Mouse (Mus musculus) kidney, adult 9 months (tissue): ENCODE measurements around the gene Dusp14.

Source experiments
- DNase-seq: peaks from one replicate; pipeline ENCODE4 v3.0.0; 2022

Gene Dusp14

DNA sequence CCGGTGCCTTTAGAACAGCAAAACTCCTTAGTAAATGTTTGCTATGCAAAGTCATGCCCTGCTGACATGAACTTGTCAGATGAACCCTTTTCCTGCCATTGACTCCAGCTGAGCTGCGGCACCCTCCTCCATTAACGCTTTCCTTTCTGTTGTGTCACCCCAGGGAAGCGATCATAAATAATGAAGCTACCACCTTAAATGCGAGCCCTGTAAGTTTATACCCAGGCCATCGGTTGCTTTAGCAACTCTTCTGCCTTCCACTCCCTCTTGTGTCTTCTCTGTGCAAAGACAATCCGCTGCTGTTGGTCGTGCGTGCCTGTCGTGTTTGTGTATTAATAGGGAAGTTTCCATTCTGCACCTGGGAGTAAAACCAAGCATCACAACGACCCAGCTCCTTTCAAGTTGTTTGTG is 3.0 kb downstream of the Dusp14 start:
- DNase-seq = peak; percentile 53

GRCm38 (mm10) chr11:84063631-84064209 is 5.3 kb downstream of the Dusp14 start:
- DNase-seq = no peak

DNA sequence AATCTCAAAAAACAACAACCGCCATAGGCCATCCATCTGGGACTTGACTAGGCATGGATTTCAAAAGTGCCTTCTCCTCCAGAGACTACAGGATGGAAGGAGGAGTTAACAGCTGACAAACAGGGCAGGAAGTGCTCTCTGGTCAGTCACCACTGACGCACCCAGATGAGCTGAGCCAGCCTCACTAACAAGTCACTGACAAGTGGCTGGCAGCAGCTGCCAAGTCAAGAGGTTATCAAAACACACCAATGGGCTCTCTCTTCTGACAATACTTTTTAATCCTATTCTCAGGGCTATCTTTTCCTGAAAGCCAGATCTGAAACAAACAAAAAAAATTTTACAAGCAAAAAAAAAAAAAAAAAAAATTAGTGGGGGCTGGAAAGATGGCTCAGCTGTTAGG is 6.3 kb downstream of the Dusp14 start:
- no peak for DNase-seq

GRCm38 (mm10) chr11:84061881-84062280 is 7.2 kb downstream of the Dusp14 start:
- no peak for DNase-seq

DNA sequence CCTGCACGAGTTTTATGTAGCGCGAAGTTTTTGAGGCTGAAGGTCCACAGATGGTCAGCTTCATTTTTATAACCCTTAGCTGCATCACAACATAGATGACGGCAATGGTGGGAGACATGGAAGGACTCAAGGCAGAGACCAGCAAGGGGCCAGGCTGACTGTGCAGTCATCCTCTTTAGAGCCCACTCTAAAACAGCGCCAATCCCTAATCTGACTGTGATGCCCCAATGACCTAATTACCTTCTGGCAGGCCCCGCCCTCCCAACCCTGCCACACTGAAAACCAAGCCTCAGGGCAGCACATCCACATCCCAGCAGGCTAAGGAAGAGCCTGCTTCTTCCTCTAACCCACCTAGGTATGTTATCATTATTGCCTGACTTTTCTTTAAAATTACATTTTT is 8.4 kb downstream of the Dusp14 start:
- DNase-seq = no peak

DNA sequence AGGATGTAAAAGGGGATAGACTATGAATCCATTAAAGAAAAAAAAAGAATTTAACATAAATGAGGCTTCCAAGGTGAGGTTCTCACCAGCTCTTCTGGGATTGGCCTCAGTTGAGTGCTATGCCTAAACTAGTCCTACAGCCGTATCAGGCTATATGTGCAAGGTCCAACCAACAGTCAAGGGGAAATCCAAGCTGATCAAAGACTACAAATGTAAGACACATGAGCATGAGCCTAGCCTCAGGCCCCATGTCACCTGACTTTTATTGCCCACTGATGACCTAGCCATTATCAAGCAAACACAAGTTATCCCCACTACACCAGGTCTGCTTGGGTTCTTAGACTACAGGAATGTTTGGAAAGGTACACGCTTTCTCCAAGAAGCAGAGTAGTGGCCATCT is 9.3 kb downstream of the Dusp14 start:
- no peak for DNase-seq

DNA sequence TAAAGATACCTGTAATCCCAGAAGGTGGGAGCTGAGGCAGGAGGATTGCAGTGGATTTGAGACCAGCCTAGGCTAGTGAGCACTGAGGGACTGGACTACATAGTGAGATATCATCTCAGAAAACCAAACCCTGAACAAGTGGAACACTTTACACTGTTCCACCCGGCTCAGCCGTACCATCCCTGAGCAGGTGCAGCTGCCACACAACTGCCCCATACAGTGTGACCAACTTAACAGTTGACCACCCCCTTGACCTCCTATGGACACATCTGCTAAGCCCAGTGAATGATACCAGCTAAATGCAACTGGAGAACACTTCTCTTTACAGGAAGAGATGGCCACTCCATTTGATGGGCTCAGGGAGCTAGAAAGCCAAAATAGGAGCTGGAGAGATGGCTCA is 11.6 kb downstream of the Dusp14 start:
- no peak for DNase-seq

DNA sequence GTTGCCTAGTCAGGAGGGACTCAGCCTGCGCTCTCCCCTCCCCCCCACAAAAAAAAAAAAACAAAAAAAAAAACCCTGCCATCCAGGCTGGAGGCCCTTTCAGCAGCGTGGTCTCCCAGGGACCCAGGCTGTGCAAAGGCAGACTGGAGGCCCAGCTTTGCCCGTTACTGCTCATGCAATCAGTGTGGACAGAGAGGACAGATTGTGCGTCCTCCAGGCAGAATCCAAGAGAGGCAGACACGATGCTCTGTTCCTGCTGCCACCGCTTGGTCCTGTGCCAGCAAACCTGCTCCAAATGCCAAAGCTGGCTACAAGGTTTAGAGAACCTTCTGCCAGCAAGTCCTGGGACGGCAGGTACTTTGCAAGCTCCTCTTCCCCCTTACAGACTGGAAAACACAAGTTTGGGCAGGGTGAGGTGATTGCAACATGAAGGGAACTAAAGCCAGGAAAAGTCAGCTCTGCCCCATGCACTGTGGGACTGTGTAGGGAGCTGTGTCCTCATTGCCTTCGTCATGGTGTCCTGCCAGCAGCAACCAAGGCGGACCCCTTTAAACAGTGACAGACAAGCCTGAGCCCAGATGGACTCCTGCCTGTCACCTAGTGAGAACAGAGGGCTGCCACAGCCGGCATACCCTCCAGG is 15.4 kb downstream of the Dusp14 start:
- no peak for DNase-seq

- DNase-seq = no peak
Observed at GRCm38 (mm10) chr11:84053055-84053454, 16.0 kb downstream of the Dusp14 start.

GRCm38 (mm10) chr11:84048411-84048810 is 20.6 kb downstream of the Dusp14 start:
- DNase-seq = no peak

DNA sequence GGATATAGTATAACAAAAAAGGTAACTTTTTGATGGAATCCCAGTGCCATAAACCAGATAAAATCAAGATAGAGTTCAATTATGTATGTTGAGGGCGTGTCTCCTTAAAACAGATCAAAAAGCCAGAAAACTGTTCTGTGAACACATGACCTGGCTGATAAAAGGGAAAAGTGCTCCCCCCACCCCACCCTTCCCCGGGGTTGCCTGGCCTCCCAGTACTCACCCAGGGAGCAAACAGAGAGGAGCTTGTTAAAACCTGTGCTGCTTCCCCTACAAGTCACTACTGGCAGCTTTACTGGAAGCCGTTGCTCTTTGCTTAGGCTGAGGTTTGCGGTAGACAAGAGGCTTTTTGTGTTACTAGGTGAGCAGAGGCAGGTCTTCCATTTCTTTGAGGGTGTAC is 21.8 kb downstream of the Dusp14 start:
- DNase-seq = no peak

- no peak for DNase-seq
Observed at GRCm38 (mm10) chr11:84044988-84045387, 24.1 kb downstream of the Dusp14 start.

GRCm38 (mm10) chr11:84042808-84043762 is 26.0 kb downstream of the Dusp14 start:
- DNase-seq = no peak

- no peak for DNase-seq
Observed at GRCm38 (mm10) chr11:84040621-84041020, 28.4 kb downstream of the Dusp14 start.

DNA sequence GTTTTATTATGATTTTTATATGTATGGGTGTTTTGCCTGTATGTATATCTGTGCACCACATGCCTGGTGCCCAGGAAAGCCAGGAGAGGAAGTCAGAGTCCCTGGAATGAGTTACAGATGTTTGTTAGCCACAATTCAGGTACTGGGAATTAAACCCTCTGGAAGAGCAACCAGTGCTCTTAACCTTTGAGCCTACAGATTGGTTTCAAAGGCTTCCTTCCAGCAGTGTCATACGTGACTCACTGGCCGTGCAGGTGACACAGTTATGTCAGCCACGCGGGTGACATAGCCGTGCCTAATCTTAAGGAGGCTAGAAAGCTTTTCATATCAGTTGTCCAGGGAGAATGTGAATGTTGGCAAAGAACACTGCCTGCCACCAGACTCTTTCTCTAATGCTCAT is 35.4 kb downstream of the Dusp14 start:
- no peak for DNase-seq

DNA sequence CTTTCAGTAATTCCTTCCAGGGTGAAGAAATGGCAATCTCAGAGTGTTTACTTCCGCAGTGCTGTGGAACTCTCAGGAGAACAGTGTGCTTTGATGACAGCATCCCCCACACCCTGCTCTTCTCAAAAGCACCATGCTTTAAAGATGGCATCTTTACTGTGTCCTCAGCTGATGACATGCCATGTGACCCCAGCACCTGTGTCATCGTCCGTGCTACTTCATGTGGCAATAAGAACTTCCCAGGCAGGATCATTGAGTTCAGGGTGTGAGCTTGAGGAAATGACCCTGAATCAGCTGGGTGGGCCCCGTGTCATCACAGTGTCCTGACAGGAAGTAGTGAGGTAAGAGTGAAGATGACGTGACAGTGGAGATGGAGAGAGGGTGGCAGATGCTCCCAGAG is 36.5 kb downstream of the Dusp14 start:
- no peak for DNase-seq

DNA sequence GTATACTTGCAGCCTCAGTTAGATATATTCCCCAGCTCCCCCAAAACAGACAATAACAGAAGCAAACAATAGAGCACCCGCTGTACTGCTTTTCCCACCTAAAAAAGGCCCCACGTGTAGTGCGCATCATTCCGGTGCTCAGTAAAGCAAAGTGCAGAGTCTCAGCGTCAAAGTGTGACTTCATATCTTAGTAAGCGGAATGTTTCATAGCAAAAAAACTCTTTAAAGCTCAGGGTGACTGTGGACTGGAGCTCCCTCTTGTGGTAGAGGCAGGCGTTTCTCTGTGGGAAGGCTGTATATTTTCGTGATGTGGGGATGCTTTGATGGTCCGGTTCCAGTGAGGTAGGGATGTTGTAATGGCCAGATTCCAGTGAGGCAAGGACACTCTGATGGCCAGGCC is 37.1 kb downstream of the Dusp14 start:
- DNase-seq = peak; percentile 62

- no peak for DNase-seq
Observed at GRCm38 (mm10) chr11:84028271-84029028, 40.6 kb downstream of the Dusp14 start.

DNA sequence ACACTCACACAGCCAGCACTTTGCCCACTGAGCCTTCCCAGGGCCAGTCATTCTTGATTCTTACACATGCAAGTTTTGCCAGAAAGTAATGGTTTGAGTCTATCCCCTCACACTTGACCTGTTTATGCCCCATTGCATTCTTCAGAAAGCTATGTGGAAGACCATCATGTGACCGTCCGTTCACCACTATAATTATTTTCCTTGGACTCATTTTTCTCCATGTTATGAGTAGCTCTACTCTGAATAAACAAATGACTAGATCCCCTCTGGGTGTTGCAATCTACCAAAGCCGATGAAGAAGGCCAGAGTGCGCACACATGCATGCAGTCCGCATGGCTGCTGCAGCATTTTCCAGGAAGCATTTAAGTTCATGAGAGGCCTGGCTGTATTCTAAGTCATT is 41.8 kb downstream of the Dusp14 start:
- no peak for DNase-seq

GRCm38 (mm10) chr11:84016810-84017508 is 52.1 kb downstream of the Dusp14 start:
- peak; percentile 69 for DNase-seq

DNA sequence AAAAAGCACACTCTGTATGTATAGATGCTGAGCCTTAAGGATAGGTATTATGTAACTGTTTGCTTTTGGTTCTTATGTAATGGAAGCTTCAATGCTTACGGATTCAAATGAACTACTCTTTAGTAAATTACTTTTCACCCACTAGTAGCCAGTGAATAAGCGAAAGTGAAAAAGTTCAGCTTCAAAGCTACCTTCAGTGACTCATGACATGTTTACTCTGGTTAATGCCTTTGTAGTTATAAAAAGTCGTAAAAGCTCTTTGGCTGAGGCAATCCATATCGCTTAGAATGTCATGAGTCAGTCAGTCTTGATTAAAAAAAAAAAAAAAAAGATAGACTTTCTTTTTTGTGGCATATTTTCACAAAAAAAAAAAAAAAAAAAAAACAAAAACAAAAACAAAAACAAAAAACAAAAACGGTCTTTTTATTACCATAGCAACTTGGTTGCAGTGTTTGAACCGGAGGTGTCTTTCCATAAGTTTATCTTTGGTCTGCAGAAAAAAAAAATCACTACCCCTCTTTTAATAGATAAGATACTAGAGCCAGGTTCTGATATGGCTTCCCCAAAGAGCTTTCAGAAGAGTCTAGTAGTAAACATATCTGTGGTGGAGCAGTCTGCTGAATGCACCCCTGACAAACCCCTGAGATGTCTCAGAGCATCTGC is 52.8 kb downstream of the Dusp14 start:
- no peak for DNase-seq

- no peak for DNase-seq
Observed at GRCm38 (mm10) chr11:84013105-84013504, 56.0 kb downstream of the Dusp14 start.
